Mouse (Mus musculus): ENCODE measurements around the gene Hist2h2ab. TPM values are rescaled to one million over a fixed set of nuclear protein-coding genes. Genes with fewer than 3 reads are reported as not detected.
A peak's percentile ranks its signal among the peaks of the same experiment; 100 is the strongest.

Hist2h2ab gene
- total RNA-seq, 2 experiments from 2014 or later, result 0.92 TPM; not detected in 1

GRCm38 (mm10) chr3:96254683-96255355 is 35.2 kb downstream of the Hist2h2ab start:
- intact Hi-C loops (cut with DNase I), result no loop called here
- no peak for DNase-seq

- DNase-seq, result no peak
- intact Hi-C loops (cut with DNase I), result no loop called here
Measured at GRCm38 (mm10) chr3:96255926-96256593, 36.4 kb downstream of the Hist2h2ab start.

GRCm38 (mm10) chr3:96257190-96257589 is 37.5 kb downstream of the Hist2h2ab start:
- DNase-seq, result no peak
- intact Hi-C loops (cut with DNase I), result no loop called here

GRCm38 (mm10) chr3:96260220-96260619 is 40.6 kb downstream of the Hist2h2ab start:
- no peak for DNase-seq
- intact Hi-C loops (cut with DNase I), result loop anchor here (10.0 kb wide), 1 partner anchor 195 kb away; no protein-coding TSS in a partner anchor

GRCm38 (mm10) chr3:96261623-96262022 is 42.0 kb downstream of the Hist2h2ab start:
- intact Hi-C loops (cut with DNase I), result loop anchor here (10.0 kb wide), 1 partner anchor 197 kb away; no protein-coding TSS in a partner anchor
- DNase-seq, result no peak

GRCm38 (mm10) chr3:96262216-96262875 is 42.7 kb downstream of the Hist2h2ab start:
- intact Hi-C loops (cut with DNase I), result loop anchor here (10.0 kb wide), 1 partner anchor 198 kb away; no protein-coding TSS in a partner anchor

GRCm38 (mm10) chr3:96262979-96263550 is 43.4 kb downstream of the Hist2h2ab start, which contains the start of gene Hist2h4:
TSS of gene Hist2h4 (minus strand) at chr3:96263311.
- intact Hi-C loops (cut with DNase I), result loop anchor here (10.0 kb wide), 1 partner anchor 198 kb away; no protein-coding TSS in a partner anchor
- peak; percentile 89 to 93 for DNase-seq

More at GRCm38 (mm10) chr3:96262216-96262875, 42.7 kb downstream of the Hist2h2ab start:
- peak; percentile 66 to 78 for DNase-seq

GRCm38 (mm10) chr3:96263558-96264403 is 44.1 kb downstream of the Hist2h2ab start:
- intact Hi-C loops (cut with DNase I), result loop anchor here (10.0 kb wide), 1 partner anchor 199 kb away; no protein-coding TSS in a partner anchor
- peak in 1 of 2 experiments; percentile 54 for DNase-seq

- intact Hi-C loops (cut with DNase I), result loop anchor here (10.0 kb wide), 1 partner anchor 200 kb away; no protein-coding TSS in a partner anchor
- no peak for DNase-seq
Measured at GRCm38 (mm10) chr3:96264404-96264949, 44.8 kb downstream of the Hist2h2ab start.

GRCm38 (mm10) chr3:96266132-96266710 is 46.6 kb downstream of the Hist2h2ab start:
- no peak for DNase-seq
- intact Hi-C loops (cut with DNase I), result loop anchor here (10.0 kb wide), 1 partner anchor 201 kb away; no protein-coding TSS in a partner anchor

GRCm38 (mm10) chr3:96267541-96267940 is 47.9 kb downstream of the Hist2h2ab start:
- intact Hi-C loops (cut with DNase I), result loop anchor here (10.0 kb wide), 1 partner anchor 203 kb away; no protein-coding TSS in a partner anchor
- no peak for DNase-seq

GRCm38 (mm10) chr3:96268051-96268775 is 48.5 kb downstream of the Hist2h2ab start, which contains the start of gene Hist2h3b:
TSS of gene Hist2h3b (plus strand) at chr3:96268654.
- peak; percentile 50 to 75 for DNase-seq
- intact Hi-C loops (cut with DNase I), result loop anchor here (10.0 kb wide), 1 partner anchor 203 kb away; no protein-coding TSS in a partner anchor

- DNase-seq, result peak in 1 of 2 experiments; percentile 23
- intact Hi-C loops (cut with DNase I), result loop anchor here (10.0 kb wide), 1 partner anchor 204 kb away; no protein-coding TSS in a partner anchor
Measured at GRCm38 (mm10) chr3:96268776-96269378, 49.2 kb downstream of the Hist2h2ab start.

All from gastrocnemius, postnatal 36 days (tissue).